Mouse (Mus musculus) liver, embryonic 16.5 days (tissue): ENCODE results near the gene Upk3bl. TPM values are rescaled to one million over a fixed set of nuclear protein-coding genes. Genes with fewer than 3 reads are reported as not detected.

ENCODE experiments used
- ATAC-seq: fragments of 200-750 bp; cut with Nextera tagmentation; 2 replicates; pipeline ENCODE4 v1.8.0; 2017; ENCODE audit warnings: low read depth, mild to moderate bottlenecking, moderate number of reproducible peaks, moderate library complexity
- H3K27ac ChIP-seq: fragments of 300-500 bp; sonication (generic); 2 replicates; pipeline ENCODE4 v1.5.1; 2014; ENCODE audit warnings: mild to moderate bottlenecking, low read length
- H3K27me3 ChIP-seq: fragments of 300-500 bp; sonication (generic); 2 replicates; pipeline ENCODE4 v1.6.1; 2014; ENCODE audit warnings: low read depth, low read length, mixed read lengths; ENCODE audit not compliant: control insufficient read depth, insufficient read depth
- H3K36me3 ChIP-seq: fragments of 300-500 bp; sonication (generic); 2 replicates; pipeline ENCODE4 v1.6.1; 2014; ENCODE audit warnings: mild to moderate bottlenecking; ENCODE audit not compliant: control insufficient read depth, insufficient read depth
- H3K4me1 ChIP-seq: fragments of 300-500 bp; sonication (generic); 2 replicates; pipeline ENCODE4 v1.6.1; 2014; ENCODE audit warnings: low read depth, low read length, mixed read lengths; ENCODE audit not compliant: control insufficient read depth
- H3K4me2 ChIP-seq: fragments of 300-500 bp; sonication (generic); 2 replicates; pipeline ENCODE4 v1.6.1; 2014; ENCODE audit warnings: low read depth, low read length, mixed read lengths
- H3K4me3 ChIP-seq: fragments of 300-500 bp; sonication (generic); 2 replicates; pipeline ENCODE4 v1.5.1; 2014; ENCODE audit warnings: low read depth, mild to moderate bottlenecking, low read length
- H3K9ac ChIP-seq: fragments of 300-500 bp; sonication (generic); 2 replicates; pipeline ENCODE4 v1.6.1; 2014; ENCODE audit warnings: low read depth, low read length
- H3K9me3 ChIP-seq: fragments of 300-500 bp; sonication (generic); replicated peaks from 2 replicates; pipeline ENCODE4 v1.6.1; 2016; ENCODE audit warnings: low read length; ENCODE audit not compliant: control insufficient read depth
- WGBS: fragments of 180-500 bp; shearing (Covaris S2); extraction: QIAGEN DNeasy Blood & Tissue Kit; methylation state at CpG from one replicate; pipeline ENCODE4 v1.1.7; 2014; ENCODE audit not compliant: insufficient replicate concordance; 5-methylcytosine and 5-hydroxymethylcytosine counted together
- polyA plus RNA-seq: library from polyadenylated mRNA; unstranded; fragments of >200 nt; fragmentation: Nextera tagmentation; extraction: Ambion mirVana; gene quantifications from 2 replicates; pipeline ENCODE4 v1.2.1, GENCODE M21; 2015

Upk3bl gene
- polyA plus RNA-seq, 1 experiment from 2014 or later = not detected

DNA sequence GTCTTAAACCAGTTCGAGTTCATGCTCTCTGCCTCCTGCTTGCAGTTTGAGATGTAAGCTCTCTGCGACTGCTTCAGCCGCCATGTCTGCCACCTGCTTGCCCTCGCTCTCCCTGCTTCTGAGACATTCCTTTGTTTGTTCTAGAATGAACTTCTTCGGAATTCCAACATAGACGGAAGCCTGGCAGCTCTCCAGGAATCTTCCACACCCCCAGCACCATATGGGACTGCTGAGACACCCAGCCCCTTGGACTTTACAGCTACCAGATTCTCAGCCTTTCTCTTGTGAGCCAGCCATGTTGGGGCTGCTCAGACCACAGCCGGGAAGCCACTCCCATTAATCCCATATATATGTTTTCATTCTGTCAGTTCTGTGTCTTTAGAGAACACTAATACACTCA is 22.0 kb downstream of the Upk3bl start:
- ATAC-seq = no peak
- no peak overlapping the region for H3K27ac ChIP-seq
- no peaks in the 10 kb centered on the region for H3K36me3 ChIP-seq
- H3K4me1 ChIP-seq = no peaks in the 10 kb centered on the region
- no peak overlapping the region for H3K4me3 ChIP-seq
- WGBS = 60% methylated on average over 7 of the region's 7 CpGs
- H3K9me3 ChIP-seq = no peaks in the 10 kb centered on the region
- H3K4me2 ChIP-seq = no peak overlapping the region
- H3K9ac ChIP-seq = no peak overlapping the region
- H3K27me3 ChIP-seq = no peaks in the 10 kb centered on the region

DNA sequence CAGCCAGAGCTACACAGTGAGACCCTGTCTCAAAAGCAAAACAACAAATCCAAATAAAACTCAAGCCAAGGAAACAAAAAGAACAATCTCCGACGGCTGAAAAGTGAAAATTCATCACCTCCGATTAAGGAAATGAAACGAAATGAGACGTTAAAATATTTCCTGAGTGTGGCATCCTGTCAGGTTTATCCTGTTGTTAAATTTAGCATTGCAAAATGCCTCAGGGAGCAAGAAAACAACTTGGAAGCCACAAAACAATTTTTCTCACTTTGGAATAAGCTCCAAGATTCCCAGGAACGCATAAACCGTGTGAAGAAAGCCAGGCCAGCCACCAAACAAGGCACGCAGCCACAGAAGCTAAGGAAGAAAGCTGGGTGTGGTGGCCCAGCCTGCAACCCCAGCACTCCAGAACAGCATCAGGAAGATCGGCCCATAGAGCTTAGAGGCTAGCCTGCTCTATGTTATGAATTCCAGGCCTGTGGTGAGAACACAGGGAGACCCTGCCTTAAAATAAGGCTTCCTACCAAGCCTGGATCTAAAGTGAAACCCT is 22.8 kb downstream of the Upk3bl start:
- Histone ChIP-seq H3K9me3 (no peaks in the 10 kb centered on the region), H3K4me3 (no peak overlapping the region), H3K9ac (no peak overlapping the region), H3K4me2 (no peak overlapping the region), H3K4me1 (no peaks in the 10 kb centered on the region), H3K27me3 (no peaks in the 10 kb centered on the region), H3K36me3 (no peaks in the 10 kb centered on the region), H3K27ac (no peak overlapping the region)
- ATAC-seq = no peak
- WGBS = 48% methylated on average over 9 of the region's 9 CpGs

DNA sequence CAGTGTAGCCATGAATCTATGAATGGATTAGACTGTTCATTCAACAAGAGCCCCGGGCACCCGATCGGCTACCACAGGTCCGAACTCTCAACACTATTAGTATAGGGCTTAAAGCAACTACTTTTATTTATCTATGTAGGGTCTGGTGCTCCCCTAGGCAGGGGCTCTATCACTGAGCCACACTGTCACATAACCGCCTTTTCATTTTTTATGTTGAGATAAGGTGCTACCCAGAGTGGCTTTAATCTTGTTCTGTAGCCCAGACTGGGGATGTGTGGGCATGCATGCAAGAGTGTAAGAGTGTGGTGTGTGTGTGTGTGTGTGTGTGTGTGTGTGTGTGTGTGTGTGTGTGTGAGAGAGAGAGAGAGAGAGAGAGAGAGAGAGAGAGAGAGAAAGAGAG is 23.8 kb downstream of the Upk3bl start:
- no peak for ATAC-seq
- H3K36me3 ChIP-seq = no peaks in the 10 kb centered on the region
- no peak overlapping the region for H3K27ac ChIP-seq
- H3K9me3 ChIP-seq = no peaks in the 10 kb centered on the region
- H3K4me1 ChIP-seq = no peaks in the 10 kb centered on the region
- 63% methylated on average over 5 of the region's 5 CpGs for WGBS
- no peaks in the 10 kb centered on the region for H3K27me3 ChIP-seq
- H3K4me3 ChIP-seq = no peak overlapping the region
- H3K4me2 ChIP-seq = no peak overlapping the region
- H3K9ac ChIP-seq = no peak overlapping the region

DNA sequence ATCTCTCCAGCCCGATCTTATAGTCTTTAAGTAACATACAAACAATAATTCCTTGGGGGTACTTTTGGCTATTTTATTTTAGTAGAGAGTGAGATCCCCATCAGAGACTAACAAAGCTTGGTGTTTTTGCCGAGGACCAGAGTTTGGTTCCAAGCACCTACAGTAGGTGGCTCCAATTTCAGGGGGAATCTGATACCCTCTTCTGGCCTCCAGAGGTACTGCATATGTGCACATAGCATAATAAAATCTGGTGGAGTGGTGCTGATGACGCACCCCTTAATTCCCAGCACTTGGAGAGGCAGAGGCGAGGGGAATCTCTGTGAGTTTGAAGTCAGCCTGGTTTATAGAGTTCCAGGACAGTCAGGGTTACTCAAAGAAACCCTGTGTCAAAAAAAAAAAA is 28.1 kb downstream of the Upk3bl start:
- ATAC-seq = no peak
- WGBS = 69% methylated on average over 4 of the region's 4 CpGs
- Histone ChIP-seq H3K4me1 (peaks cover 13% of the 10 kb centered on the region), H3K36me3 (no peaks in the 10 kb centered on the region), H3K27me3 (peaks cover 21% of the 10 kb centered on the region), H3K27ac (no peak overlapping the region), H3K4me2 (no peak overlapping the region), H3K9ac (no peak overlapping the region), H3K4me3 (no peak overlapping the region), H3K9me3 (no peaks in the 10 kb centered on the region)

DNA sequence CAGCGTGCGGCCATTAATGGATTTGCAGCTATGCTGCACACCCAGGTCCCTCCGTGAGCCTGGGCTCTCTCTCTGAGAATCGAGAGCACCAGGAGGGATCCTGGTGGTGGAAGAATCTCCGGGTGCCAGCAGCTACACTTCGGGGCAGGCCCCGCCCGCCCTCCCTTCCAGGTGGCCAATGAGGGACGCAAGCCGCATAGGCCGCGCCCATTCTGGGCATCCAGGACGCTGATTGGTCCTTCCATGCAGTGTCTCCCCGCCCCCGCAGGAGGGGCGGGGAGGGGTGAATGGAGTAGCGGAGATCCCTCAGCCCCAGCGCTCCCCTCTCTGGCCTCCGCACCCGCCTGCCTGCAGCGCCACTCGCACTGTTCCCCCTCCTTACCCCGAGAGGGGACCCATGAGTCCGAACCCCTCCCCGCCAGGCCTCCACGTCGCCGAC is 29.4 kb downstream of the Upk3bl start, which contains the start of gene Rasa4:
Gene Rasa4, plus strand, starts transcription at position 248 of the 439 bp plus-strand sequence.
- under 1% methylated on average over 28 of the region's 28 CpGs for WGBS
- Histone ChIP-seq H3K27me3 (peaks cover 21% of the 10 kb centered on the region), H3K27ac (no peak within 1 kb of the TSS), H3K36me3 (no peaks in the 10 kb centered on the region), H3K4me2 (peak within 1 kb of the TSS; percentile 90), H3K9ac (peak within 1 kb of the TSS; percentile 55), H3K4me1 (peaks cover 13% of the 10 kb centered on the region), H3K9me3 (no peaks in the 10 kb centered on the region), H3K4me3 (peak within 1 kb of the TSS; percentile 62)
- peak; percentile 99 for ATAC-seq

DNA sequence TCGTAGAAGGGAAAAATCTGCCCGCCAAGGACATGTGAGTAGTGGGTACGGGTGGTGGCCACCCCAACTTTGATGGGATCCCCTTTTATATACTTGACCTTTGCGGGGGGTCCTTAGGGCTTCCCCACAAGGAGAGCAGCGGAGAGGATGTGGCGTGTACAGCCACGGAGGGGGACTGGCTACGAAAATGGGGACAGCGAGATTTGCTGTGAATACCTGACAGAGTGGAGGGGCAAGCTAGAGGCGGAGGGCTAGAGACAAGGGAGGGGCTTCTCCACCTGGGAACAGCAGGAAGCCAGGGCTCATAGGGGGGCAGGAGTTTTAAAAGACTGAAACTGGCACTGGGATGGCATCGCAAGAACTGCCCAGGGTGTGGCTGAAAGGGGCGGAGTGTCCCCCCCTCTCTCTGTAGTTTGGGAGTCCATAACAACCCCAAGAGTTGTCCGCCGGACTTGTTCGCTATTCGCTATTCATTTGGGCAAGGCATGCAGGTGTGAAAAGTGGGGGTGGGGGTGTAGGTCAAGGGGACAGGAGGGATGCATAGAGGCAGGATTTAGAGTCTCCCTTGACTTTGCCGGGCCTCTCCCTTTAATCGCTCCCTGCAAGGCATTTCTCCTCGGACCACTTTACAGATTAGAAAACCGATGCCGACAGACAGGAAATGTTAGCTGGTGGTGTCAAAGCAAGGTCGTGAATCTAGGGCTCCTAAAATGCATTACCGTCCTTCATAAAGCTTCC is 30.0 kb downstream of the Upk3bl start:
- H3K9ac ChIP-seq = peak overlapping the region; percentile 55
- H3K27me3 ChIP-seq = peaks cover 21% of the 10 kb centered on the region
- ATAC-seq = no peak
- H3K27ac ChIP-seq = no peak overlapping the region
- H3K4me2 ChIP-seq = peak overlapping the region; percentile 90
- H3K4me1 ChIP-seq = peaks cover 16% of the 10 kb centered on the region
- H3K36me3 ChIP-seq = no peaks in the 10 kb centered on the region
- 4% methylated on average over 23 of the region's 23 CpGs for WGBS
- H3K4me3 ChIP-seq = peak overlapping the region; percentile 62
- H3K9me3 ChIP-seq = no peaks in the 10 kb centered on the region

DNA sequence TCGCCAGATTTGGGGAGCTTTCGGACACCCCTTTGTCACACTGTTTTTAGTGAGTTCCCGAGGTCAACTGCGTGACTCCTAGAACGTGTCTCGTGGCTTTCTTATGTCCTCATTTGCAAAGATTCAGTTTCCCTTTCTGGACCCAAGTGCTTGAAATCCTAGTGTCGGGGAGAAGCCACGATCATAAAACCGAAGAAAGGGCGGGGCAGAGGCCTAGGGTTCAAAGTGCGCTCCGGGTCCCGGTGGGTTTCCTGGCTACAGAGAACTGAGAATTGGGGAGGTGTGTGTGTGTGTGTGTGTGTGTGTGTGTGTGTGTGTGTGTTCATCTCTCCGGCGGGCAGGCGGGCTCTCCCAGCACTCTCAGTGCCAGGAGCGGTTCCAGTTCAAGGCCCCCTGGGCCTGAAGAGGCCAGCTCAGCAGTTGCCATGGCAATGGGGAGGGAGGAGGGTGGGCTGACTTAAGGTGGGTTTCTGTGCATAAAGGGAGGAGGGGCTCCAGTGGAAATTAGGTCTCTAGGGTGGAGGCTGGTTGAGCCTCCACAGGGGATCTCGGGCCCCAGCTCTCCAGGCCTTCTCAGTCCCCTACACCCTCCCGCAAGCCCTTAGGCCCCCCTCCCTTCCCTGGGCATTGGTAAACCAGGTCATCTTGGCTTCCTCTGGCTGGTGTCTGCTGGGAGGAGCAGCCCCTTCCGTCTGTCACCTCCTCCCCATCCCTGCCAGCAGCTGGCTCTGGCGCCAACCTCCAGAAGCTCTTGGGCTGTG is 30.8 kb downstream of the Upk3bl start:
- WGBS = 26% methylated on average over 21 of the region's 21 CpGs
- H3K27ac ChIP-seq = no peak overlapping the region
- ATAC-seq = no peak
- H3K27me3 ChIP-seq = peaks cover 21% of the 10 kb centered on the region
- peak overlapping the region; percentile 90; the same call in 1 of the 2 replicates for H3K4me2 ChIP-seq
- no peaks in the 10 kb centered on the region for H3K36me3 ChIP-seq
- H3K9ac ChIP-seq = no peak overlapping the region
- no peaks in the 10 kb centered on the region for H3K9me3 ChIP-seq
- peaks cover 16% of the 10 kb centered on the region for H3K4me1 ChIP-seq
- H3K4me3 ChIP-seq = peak overlapping the region; percentile 62; the same call in 1 of the 2 replicates

DNA sequence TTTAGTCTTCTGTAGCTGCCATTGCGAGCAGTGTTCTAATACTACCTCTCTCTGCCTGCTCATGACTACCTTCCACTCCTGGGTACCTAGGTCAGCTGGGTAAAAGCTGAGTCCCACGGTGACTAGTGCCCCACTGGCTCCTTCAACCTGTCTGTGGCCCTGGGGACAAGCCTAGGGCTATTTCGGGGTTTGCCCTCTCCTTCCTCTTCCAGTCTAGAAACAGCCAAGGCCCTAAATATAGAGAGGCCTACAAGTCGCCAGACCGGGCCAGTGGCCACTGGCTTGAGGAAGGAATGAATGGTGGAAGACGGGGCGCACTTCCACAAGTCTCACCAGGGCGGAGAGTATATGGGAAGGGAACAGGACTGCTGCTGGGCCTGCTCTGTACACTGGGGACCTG is 32.0 kb downstream of the Upk3bl start:
- peaks cover 21% of the 10 kb centered on the region for H3K27me3 ChIP-seq
- WGBS = 72% methylated on average over 8 of the region's 8 CpGs
- H3K36me3 ChIP-seq = no peaks in the 10 kb centered on the region
- peaks cover 16% of the 10 kb centered on the region for H3K4me1 ChIP-seq
- no peaks in the 10 kb centered on the region for H3K9me3 ChIP-seq
- no peak overlapping the region for H3K4me2 ChIP-seq
- no peak overlapping the region for H3K9ac ChIP-seq
- H3K4me3 ChIP-seq = no peak overlapping the region
- H3K27ac ChIP-seq = no peak overlapping the region
- ATAC-seq = no peak
